Mouse (Mus musculus) lung, postnatal 0 days (tissue): ENCODE results near the gene Fgf3.

ENCODE experiments used
- CTCF ChIP-seq: IDR thresholded peaks from 2 replicates; pipeline ENCODE4 v1.5.1; 2016; ENCODE audit warnings: antibody characterized with exemption, mild to moderate bottlenecking
- EP300 ChIP-seq: IDR thresholded peaks from 2 replicates; pipeline ENCODE4 v1.6.1; 2016; ENCODE audit warnings: antibody characterized with exemption, mild to moderate bottlenecking, control low read depth

DNA sequence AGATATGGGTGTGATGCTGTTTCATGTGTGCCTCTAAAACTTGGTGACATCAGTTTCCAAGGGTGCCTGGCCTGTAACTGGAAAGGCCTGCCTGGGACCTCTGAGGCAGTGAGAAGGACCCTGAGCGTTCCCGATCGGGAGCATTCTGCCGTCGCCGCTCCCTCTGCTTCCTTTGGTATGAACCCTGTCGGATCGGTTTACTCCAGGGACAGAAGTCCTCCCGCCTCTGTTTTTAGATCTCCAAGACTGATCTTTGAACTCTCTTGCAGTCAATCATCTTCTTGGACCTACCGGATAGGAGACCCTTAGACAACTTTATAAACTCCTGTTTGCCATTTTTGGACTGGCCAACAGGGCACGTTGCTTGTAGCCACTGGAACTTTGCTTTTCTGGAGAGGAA is 25.3 kb downstream of the Fgf3 start:
- TF ChIP-seq CTCF (no peak), EP300 (no peak)
